Mouse (Mus musculus): ENCODE measurements around the gene Mvp. TPM values are rescaled to one million over a fixed set of nuclear protein-coding genes. Genes with fewer than 3 reads are reported as not detected.

The Mvp gene
- total and polyA plus RNA-seq, 3 experiments, result 19.8 to 20.6 TPM; not detected in 1

GRCm38 (mm10) chr7:126949793-126950646, 64.4 kb downstream of the Mvp start, which contains the start of gene Sez6l2 (continued):
- TF ChIP-seq GABPA (IDR thresholded peaks at IDR 0.05; ENCODE audit: low read depth, low read length) (no peak), HCFC1 (IDR thresholded peaks at IDR 0.05; ENCODE audit: low read depth, low read length) (peak; percentile 42; the same call in 1 of the 2 replicates), POLR2AphosphoS5 (IDR thresholded peaks at IDR 0.05; ENCODE audit: borderline replicate concordance, low read depth, low read length) (no peak)

DNA sequence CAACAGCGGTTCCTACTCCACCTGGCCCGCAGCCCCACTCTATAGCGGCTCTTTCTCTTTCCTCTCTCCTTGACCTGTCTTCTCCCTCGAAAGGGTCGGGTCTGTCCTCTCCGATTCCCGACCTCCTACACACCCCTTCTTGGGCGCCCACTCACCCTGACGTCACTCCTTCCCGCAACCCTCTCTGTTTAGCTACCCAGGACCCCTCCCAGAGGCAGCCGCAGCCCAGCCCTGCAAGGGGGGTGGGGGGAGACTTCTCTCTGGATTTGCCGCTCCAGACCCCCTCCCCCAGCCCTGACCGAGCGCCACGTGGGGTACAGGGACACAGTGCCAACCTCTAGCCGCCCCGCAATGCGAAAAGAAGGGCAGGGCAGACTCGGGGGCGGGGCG, 65.0 kb downstream of the Mvp start, which contains the start of gene Asphd1:
TSS of gene Asphd1 (minus strand) at position 180 of the 390 bp plus-strand sequence.
- Histone ChIP-seq H3K4me3 (ENCODE audit: control insufficient read depth in 1 of 2, insufficient read depth in 1 of 2, low read depth in 2 of 2, low read length in 2 of 2) (peak within 1 kb of the TSS in 1 of 2 experiments; percentile 26; a peak in 2 of 4 replicates), H3K79me2 (ENCODE audit: control insufficient read depth, insufficient read depth, low read length, poor library complexity) (no peaks in the 10 kb centered on the region), H3K27me3 (ENCODE audit: control insufficient read depth in 1 of 2, insufficient read depth in 2 of 2, low read length in 2 of 2) (no peaks in the 10 kb centered on the region), H3K9me3 (replicated peaks; ENCODE audit: insufficient read depth, low read length) (no peaks in the 10 kb centered on the region), H3K9ac (ENCODE audit: control insufficient read depth, low read depth, low read length, poor library complexity, severe bottlenecking) (peak within 1 kb of the TSS; percentile 5), H3K36me3 (ENCODE audit: control insufficient read depth in 1 of 2, insufficient read depth in 2 of 2, low read length in 2 of 2) (no peaks in the 10 kb centered on the region; a peak in 1 of 4 replicates), H3K27ac (ENCODE audit: control insufficient read depth, low read depth, low read length) (no peak within 1 kb of the TSS), H3K4me1 (ENCODE audit: control insufficient read depth in 1 of 2, insufficient read depth in 2 of 2, low read length in 2 of 2) (peaks cover 0 to 9% of the 10 kb centered on the region in 2 experiments; a peak in 2 of 4 replicates)
- TF ChIP-seq SMC3 (IDR thresholded peaks at IDR 0.05; ENCODE audit: low read depth, low read length), result no peak
- TF ChIP-seq NELFE (IDR thresholded peaks at IDR 0.05; ENCODE audit: low read depth, low read length), result no peak
- no peak for DNase-seq (ENCODE audit: low read depth, low spot score)

DNA sequence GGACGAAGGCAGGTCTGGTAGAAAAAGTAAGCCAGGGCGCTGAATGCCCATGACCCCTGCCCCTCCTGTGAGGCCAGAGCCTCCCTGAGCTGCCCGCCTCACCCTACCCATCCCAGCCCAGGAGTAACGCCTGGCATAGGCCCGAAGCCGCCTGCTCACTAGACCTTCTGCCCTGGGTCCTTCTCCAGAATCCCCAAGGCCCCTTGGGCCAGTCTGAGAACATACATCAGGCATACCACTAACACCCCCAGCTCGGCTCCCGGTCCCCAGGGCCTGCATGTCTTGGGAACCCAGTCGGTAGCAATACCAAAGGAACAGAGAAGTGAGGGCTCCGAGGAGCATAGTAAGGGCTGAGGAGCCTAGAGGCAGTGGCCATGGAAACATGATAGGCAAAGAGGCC, 65.8 kb downstream of the Mvp start:
- Histone ChIP-seq H3K9me3 (replicated peaks; ENCODE audit: insufficient read depth, low read length) (no peaks in the 10 kb centered on the region), H3K79me2 (ENCODE audit: control insufficient read depth, insufficient read depth, low read length, poor library complexity) (no peaks in the 10 kb centered on the region), H3K4me3 (ENCODE audit: control insufficient read depth in 1 of 2, insufficient read depth in 1 of 2, low read depth in 2 of 2, low read length in 2 of 2) (no peak overlapping the region), H3K27me3 (ENCODE audit: control insufficient read depth in 1 of 2, insufficient read depth in 2 of 2, low read length in 2 of 2) (no peaks in the 10 kb centered on the region), H3K9ac (ENCODE audit: control insufficient read depth, low read depth, low read length, poor library complexity, severe bottlenecking) (no peak overlapping the region), H3K4me1 (ENCODE audit: control insufficient read depth in 1 of 2, insufficient read depth in 2 of 2, low read length in 2 of 2) (peaks cover 0 to 9% of the 10 kb centered on the region in 2 experiments; a peak in 2 of 4 replicates), H3K36me3 (ENCODE audit: control insufficient read depth in 1 of 2, insufficient read depth in 2 of 2, low read length in 2 of 2) (no peaks in the 10 kb centered on the region; a peak in 1 of 4 replicates), H3K27ac (ENCODE audit: control insufficient read depth, low read depth, low read length) (no peak overlapping the region)
- no peak for DNase-seq (ENCODE audit: low read depth, low spot score)
- TF ChIP-seq USF1 (IDR thresholded peaks at IDR 0.05; ENCODE audit: low read depth, low read length) (no peak), NRF1 (IDR thresholded peaks at IDR 0.05; ENCODE audit: insufficient read depth, low read depth, low read length, poor library complexity, severe bottlenecking) (no peak), TAL1 (IDR thresholded peaks at IDR 0.05; ENCODE audit: low read length) (no peak), POLR2A (IDR thresholded peaks at IDR 0.05; ENCODE audit: control insufficient read depth in 1 of 2, insufficient read depth in 1 of 2, low read depth in 1 of 2, low read length in 2 of 2, poor library complexity in 1 of 2) (no peak)

DNA sequence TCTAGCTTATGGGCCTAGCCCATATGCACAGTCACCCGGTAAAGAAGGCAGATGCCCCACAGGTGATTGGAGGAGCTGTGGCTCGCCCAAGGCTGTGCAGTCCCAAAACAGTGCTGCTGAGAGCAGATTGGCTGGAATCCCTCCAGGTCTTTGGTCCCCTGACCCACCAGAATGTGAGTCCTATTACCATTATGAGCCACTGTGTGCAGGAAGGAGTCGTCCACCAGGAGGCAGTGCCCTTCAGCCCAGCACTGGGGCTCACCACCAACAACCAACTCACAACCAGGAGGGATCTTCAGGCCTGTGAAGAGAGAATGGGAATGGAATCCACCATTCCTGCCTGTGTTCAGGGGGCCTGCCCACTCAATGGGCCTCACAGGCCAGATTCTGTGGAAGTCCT, 67.9 kb downstream of the Mvp start:
- Histone ChIP-seq H3K4me3 (ENCODE audit: control insufficient read depth in 1 of 2, insufficient read depth in 1 of 2, low read depth in 2 of 2, low read length in 2 of 2) (no peak overlapping the region), H3K9me3 (replicated peaks; ENCODE audit: insufficient read depth, low read length) (no peaks in the 10 kb centered on the region), H3K36me3 (ENCODE audit: control insufficient read depth in 1 of 2, insufficient read depth in 2 of 2, low read length in 2 of 2) (peaks cover 0 to 1% of the 10 kb centered on the region in 2 experiments; a peak in 2 of 4 replicates), H3K4me1 (ENCODE audit: control insufficient read depth in 1 of 2, insufficient read depth in 2 of 2, low read length in 2 of 2) (peaks cover 0 to 9% of the 10 kb centered on the region in 2 experiments; a peak in 2 of 4 replicates), H3K27me3 (ENCODE audit: control insufficient read depth in 1 of 2, insufficient read depth in 2 of 2, low read length in 2 of 2) (no peaks in the 10 kb centered on the region), H3K27ac (ENCODE audit: control insufficient read depth, low read depth, low read length) (no peak overlapping the region), H3K9ac (ENCODE audit: control insufficient read depth, low read depth, low read length, poor library complexity, severe bottlenecking) (no peak overlapping the region), H3K79me2 (ENCODE audit: control insufficient read depth, insufficient read depth, low read length, poor library complexity) (no peaks in the 10 kb centered on the region)
- DNase-seq (ENCODE audit: low read depth, low spot score), result peak; percentile 51
- no peak for TF ChIP-seq MYC (IDR thresholded peaks at IDR 0.05; ENCODE audit: low read depth, low read length)
- peak; percentile 30; the same call in 1 of the 2 replicates for TF ChIP-seq ZC3H11A (IDR thresholded peaks at IDR 0.05; ENCODE audit: low read depth, low read length)
- peak; percentile 83 for TF ChIP-seq SMC3 (IDR thresholded peaks at IDR 0.05; ENCODE audit: low read depth, low read length)
- peak; percentile 59 to 75 (median 74) for TF ChIP-seq CTCF (IDR thresholded peaks at IDR 0.05 in 2 of 3, conservative IDR thresholded peaks at IDR 0.05 in 1 of 3; ENCODE audit: control insufficient read depth in 1 of 3, insufficient read depth in 1 of 3, low read depth in 2 of 3, low read length in 3 of 3, poor library complexity in 1 of 3, severe bottlenecking in 1 of 3)
- TF ChIP-seq POLR2AphosphoS5 (IDR thresholded peaks at IDR 0.05; ENCODE audit: borderline replicate concordance, low read depth, low read length), result 0 out of 2 replicates have a peak, but pooled peaks have one; percentile 24
- TF ChIP-seq RAD21 (IDR thresholded peaks at IDR 0.05; ENCODE audit: low read depth, low read length), result peak; percentile 54
- TF ChIP-seq TBP (IDR thresholded peaks at IDR 0.05; ENCODE audit: low read depth, low read length), result no peak
